Mouse (Mus musculus) forebrain, embryonic 13.5 days (tissue): ENCODE measurements at regions not wholly inside any gene's neighbourhood (a gene's known extent, or its start where the extent isn't known, plus 50 kb on each side); places are given as distances from the start of the nearest gene placed in this dataset.

Experiments
- ATAC-seq: fragments of 200-750 bp; cut with Nextera tagmentation; 2 replicates; pipeline ENCODE4 v1.8.0; 2017
- H3K27ac ChIP-seq: fragments of 300-500 bp; sonication (generic); 2 replicates; pipeline ENCODE4 v1.5.1; 2015; ENCODE audit warnings: inconsistent platforms, mild to moderate bottlenecking, moderate library complexity
- H3K27me3 ChIP-seq: fragments of 300-500 bp; sonication (generic); 2 replicates; pipeline ENCODE4 v1.6.1; 2015; ENCODE audit warnings: mild to moderate bottlenecking, inconsistent platforms
- H3K36me3 ChIP-seq: fragments of 300-500 bp; sonication (generic); 2 replicates; pipeline ENCODE4 v1.6.1; 2015; ENCODE audit warnings: mild to moderate bottlenecking, inconsistent platforms; ENCODE audit not compliant: poor library complexity, severe bottlenecking
- H3K4me1 ChIP-seq: fragments of 300-500 bp; sonication (generic); 2 replicates; pipeline ENCODE4 v1.6.1; 2015; ENCODE audit warnings: inconsistent platforms
- H3K4me2 ChIP-seq: fragments of 300-500 bp; sonication (generic); 2 replicates; pipeline ENCODE4 v1.6.1; 2015; ENCODE audit warnings: inconsistent platforms, mild to moderate bottlenecking, moderate library complexity
- H3K4me3 ChIP-seq: fragments of 300-500 bp; sonication (generic); 2 replicates; pipeline ENCODE4 v1.5.1; 2015; ENCODE audit warnings: mild to moderate bottlenecking, inconsistent platforms
- H3K9ac ChIP-seq: fragments of 300-500 bp; sonication (generic); 2 replicates; pipeline ENCODE4 v1.6.1; 2015; ENCODE audit warnings: mild to moderate bottlenecking, inconsistent platforms
- H3K9me3 ChIP-seq: fragments of 300-500 bp; sonication (generic); replicated peaks from 2 replicates; pipeline ENCODE4 v1.6.1; 2016; ENCODE audit warnings: inconsistent platforms
- WGBS: fragments of 180-500 bp; shearing (Covaris S2); methylation state at CpG from one replicate; pipeline ENCODE4 v1.1.7; 2015; 5-methylcytosine and 5-hydroxymethylcytosine counted together

- Histone ChIP-seq H3K9ac (no peak overlapping the region), H3K36me3 (no peaks in the 10 kb centered on the region), H3K4me2 (no peak overlapping the region), H3K4me3 (no peak overlapping the region), H3K4me1 (no peaks in the 10 kb centered on the region), H3K27ac (no peak overlapping the region), H3K27me3 (no peaks in the 10 kb centered on the region), H3K9me3 (no peaks in the 10 kb centered on the region)
- 83% methylated on average over 2 of the region's 2 CpGs for WGBS
- no peak for ATAC-seq
Measured at GRCm38 (mm10) chr2:146593291-146593690, 81.1 kb upstream of the Ralgapa2 start.

GRCm38 (mm10) chr2:146594212-146594611 lies 82.1 kb upstream of the Ralgapa2 start:
- H3K9ac ChIP-seq: no peak overlapping the region
- no peaks in the 10 kb centered on the region for H3K27me3 ChIP-seq
- H3K36me3 ChIP-seq: no peaks in the 10 kb centered on the region
- no peak overlapping the region for H3K4me3 ChIP-seq
- H3K27ac ChIP-seq: no peak overlapping the region
- no peak overlapping the region for H3K4me2 ChIP-seq
- H3K4me1 ChIP-seq: no peaks in the 10 kb centered on the region
- H3K9me3 ChIP-seq: no peaks in the 10 kb centered on the region
- WGBS: 64% methylated on average over 4 of the region's 4 CpGs
- ATAC-seq: no peak

- Histone ChIP-seq H3K9me3 (no peaks in the 10 kb centered on the region), H3K4me2 (no peak overlapping the region), H3K27ac (no peak overlapping the region), H3K4me1 (no peaks in the 10 kb centered on the region), H3K36me3 (no peaks in the 10 kb centered on the region), H3K4me3 (no peak overlapping the region), H3K9ac (no peak overlapping the region), H3K27me3 (no peaks in the 10 kb centered on the region)
- no peak for ATAC-seq
- 92% methylated on average over 2 of the region's 2 CpGs for WGBS
Measured at GRCm38 (mm10) chr2:146595673-146596072, 83.5 kb upstream of the Ralgapa2 start.

- ATAC-seq: no peak
- Histone ChIP-seq H3K36me3 (no peaks in the 10 kb centered on the region), H3K27me3 (no peaks in the 10 kb centered on the region), H3K9me3 (no peaks in the 10 kb centered on the region), H3K4me2 (no peak overlapping the region), H3K9ac (no peak overlapping the region), H3K27ac (no peak overlapping the region), H3K4me3 (no peak overlapping the region), H3K4me1 (no peaks in the 10 kb centered on the region)
Measured at GRCm38 (mm10) chr2:146606170-146606569, 94.0 kb upstream of the Ralgapa2 start.

GRCm38 (mm10) chr2:146610896-146611295 lies 98.8 kb upstream of the Ralgapa2 start:
- no peak overlapping the region for H3K9ac ChIP-seq

GRCm38 (mm10) chr2:146611886-146612521 lies 99.9 kb upstream of the Ralgapa2 start:
- Histone ChIP-seq H3K36me3 (no peaks in the 10 kb centered on the region), H3K4me1 (0 out of 2 replicates have a peak, but pooled peaks cover 5% of the 10 kb centered on the region), H3K4me2 (no peak overlapping the region), H3K27me3 (0 out of 2 replicates have a peak, but pooled peaks cover 4% of the 10 kb centered on the region), H3K9ac (no peak overlapping the region), H3K9me3 (no peaks in the 10 kb centered on the region), H3K4me3 (no peak overlapping the region), H3K27ac (no peak overlapping the region)
- ATAC-seq: peak; percentile 52
- WGBS: 44% methylated on average over 6 of the region's 6 CpGs

More at GRCm38 (mm10) chr2:146610896-146611295, 98.8 kb upstream of the Ralgapa2 start:
- ATAC-seq: no peak
- Histone ChIP-seq H3K27ac (no peak overlapping the region), H3K4me2 (no peak overlapping the region), H3K36me3 (no peaks in the 10 kb centered on the region), H3K4me1 (0 out of 2 replicates have a peak, but pooled peaks cover 5% of the 10 kb centered on the region), H3K27me3 (0 out of 2 replicates have a peak, but pooled peaks cover 4% of the 10 kb centered on the region), H3K9me3 (no peaks in the 10 kb centered on the region), H3K4me3 (no peak overlapping the region)
- WGBS: 98% methylated on average over 2 of the region's 2 CpGs

GRCm38 (mm10) chr2:146612522-146613288 lies 100.6 kb upstream of the Ralgapa2 start:
- H3K4me3 ChIP-seq: peak overlapping the region; percentile 11
- 6% methylated on average over 20 of the region's 20 CpGs for WGBS
- H3K36me3 ChIP-seq: no peaks in the 10 kb centered on the region

GRCm38 (mm10) chr2:146621167-146621566 lies 109.0 kb upstream of the Ralgapa2 start:
- H3K9ac ChIP-seq: no peak overlapping the region
- no peaks in the 10 kb centered on the region for H3K36me3 ChIP-seq
- no peaks in the 10 kb centered on the region for H3K4me1 ChIP-seq
- peak; percentile 63; the same call in 1 of the 2 replicates for ATAC-seq
- 13% methylated on average over 5 of the region's 5 CpGs for WGBS
- H3K4me2 ChIP-seq: no peak overlapping the region
- no peak overlapping the region for H3K4me3 ChIP-seq
- no peaks in the 10 kb centered on the region for H3K9me3 ChIP-seq
- H3K27me3 ChIP-seq: peaks cover 35% of the 10 kb centered on the region
- no peak overlapping the region for H3K27ac ChIP-seq

More at GRCm38 (mm10) chr2:146612522-146613288, 100.6 kb upstream of the Ralgapa2 start:
- peak; percentile 50; the same call in 1 of the 2 replicates for ATAC-seq
- H3K4me2 ChIP-seq: peak overlapping the region; percentile 48
- 0 out of 2 replicates have a peak, but pooled peaks cover 5% of the 10 kb centered on the region for H3K4me1 ChIP-seq
- H3K9ac ChIP-seq: no peak overlapping the region
- H3K27ac ChIP-seq: no peak overlapping the region
- no peaks in the 10 kb centered on the region for H3K9me3 ChIP-seq
- 0 out of 2 replicates have a peak, but pooled peaks cover 4% of the 10 kb centered on the region for H3K27me3 ChIP-seq

- Histone ChIP-seq H3K4me3 (no peak overlapping the region), H3K27me3 (peaks cover 48% of the 10 kb centered on the region), H3K27ac (no peak overlapping the region), H3K4me1 (no peaks in the 10 kb centered on the region), H3K9me3 (no peaks in the 10 kb centered on the region), H3K9ac (no peak overlapping the region), H3K36me3 (no peaks in the 10 kb centered on the region), H3K4me2 (no peak overlapping the region)
- 67% methylated on average over 1 of the region's 1 CpGs for WGBS
- no peak for ATAC-seq
Measured at GRCm38 (mm10) chr2:146623052-146623451, 110.9 kb upstream of the Ralgapa2 start.

- ATAC-seq: no peak
- WGBS: 52% methylated on average over 5 of the region's 5 CpGs
- Histone ChIP-seq H3K4me2 (no peak overlapping the region), H3K27ac (no peak overlapping the region), H3K27me3 (peaks cover 49% of the 10 kb centered on the region), H3K36me3 (no peaks in the 10 kb centered on the region), H3K9me3 (no peaks in the 10 kb centered on the region), H3K4me3 (no peak overlapping the region), H3K9ac (no peak overlapping the region), H3K4me1 (no peaks in the 10 kb centered on the region)
Measured at GRCm38 (mm10) chr2:146624207-146624606, 112.1 kb upstream of the Ralgapa2 start.

GRCm38 (mm10) chr2:146625166-146625751 lies 113.1 kb upstream of the Ralgapa2 start:
- Histone ChIP-seq H3K27ac (no peak overlapping the region), H3K4me3 (no peak overlapping the region), H3K4me1 (no peaks in the 10 kb centered on the region), H3K9ac (no peak overlapping the region), H3K9me3 (no peaks in the 10 kb centered on the region), H3K4me2 (no peak overlapping the region), H3K27me3 (peaks cover 48% of the 10 kb centered on the region), H3K36me3 (no peaks in the 10 kb centered on the region)
- ATAC-seq: no peak
- 35% methylated on average over 5 of the region's 5 CpGs for WGBS

GRCm38 (mm10) chr2:146626531-146626930 lies 114.4 kb upstream of the Ralgapa2 start:
- no peak overlapping the region for H3K9ac ChIP-seq
- no peak overlapping the region for H3K27ac ChIP-seq
- peaks cover 57% of the 10 kb centered on the region for H3K27me3 ChIP-seq
- no peaks in the 10 kb centered on the region for H3K36me3 ChIP-seq
- H3K4me2 ChIP-seq: no peak overlapping the region
- H3K4me3 ChIP-seq: no peak overlapping the region
- H3K4me1 ChIP-seq: no peaks in the 10 kb centered on the region
- no peak for ATAC-seq
- 48% methylated on average over 1 of the region's 1 CpGs for WGBS
- H3K9me3 ChIP-seq: no peaks in the 10 kb centered on the region
